Mouse (Mus musculus) small intestine, adult 2 months (tissue): ENCODE data around the gene Nmnat2. TPM values are rescaled to one million over a fixed set of nuclear protein-coding genes. Genes with fewer than 3 reads are reported as not detected.

Experiments
- H3K27ac ChIP-seq: fragments of 200-500 bp; 2 replicates; pipeline ENCODE4 v1.5.1; 2012; ENCODE audit warnings: low read depth, low read length, control low read depth, inconsistent platforms; ENCODE audit not compliant: insufficient read depth
- H3K27me3 ChIP-seq: fragments of 200-500 bp; 2 replicates; pipeline ENCODE4 v1.6.1; 2012; ENCODE audit warnings: mild to moderate bottlenecking, moderate library complexity, low read length, inconsistent platforms; ENCODE audit not compliant: control insufficient read depth, insufficient read depth
- H3K36me3 ChIP-seq: fragments of 200-500 bp; 2 replicates; pipeline ENCODE4 v1.6.1; 2012; ENCODE audit warnings: mild to moderate bottlenecking, low read length, control low read depth, inconsistent platforms; ENCODE audit not compliant: control insufficient read depth, insufficient read depth
- H3K4me1 ChIP-seq: fragments of 200-500 bp; 2 replicates; pipeline ENCODE4 v1.6.1; 2012; ENCODE audit warnings: low read length, inconsistent platforms, mixed read lengths; ENCODE audit not compliant: control insufficient read depth, insufficient read depth, insufficient read length
- H3K4me3 ChIP-seq: fragments of 200-500 bp; 2 replicates; pipeline ENCODE4 v1.5.1; 2012; ENCODE audit warnings: low read depth, mild to moderate bottlenecking, control low read depth, inconsistent platforms, low read length, moderate library complexity
- CTCF ChIP-seq: fragments of 200-500 bp; IDR thresholded peaks from 2 replicates; pipeline ENCODE4 v1.5.1; 2012; ENCODE audit warnings: low read depth, mild to moderate bottlenecking, control low read depth, inconsistent platforms, low read length, moderate library complexity, mixed read lengths; ENCODE audit not compliant: insufficient replicate concordance, insufficient read length; ENCODE audit errors: extremely low read depth
- POLR2A ChIP-seq: fragments of 200-500 bp; IDR thresholded peaks from 2 replicates; pipeline ENCODE4 v1.6.1; 2012; ENCODE audit warnings: low read depth, mild to moderate bottlenecking, control low read depth, inconsistent platforms, low read length, moderate library complexity
- WGBS: fragments of 180-500 bp; shearing (Covaris S2); methylation state at CpG from one replicate; pipeline ENCODE4 v1.1.7; 2018; 5-methylcytosine and 5-hydroxymethylcytosine counted together
- polyA plus RNA-seq: library from polyadenylated mRNA; depleted of rRNA; stranded (reverse); fragments of >200 nt; gene quantifications from 2 replicates; pipeline ENCODE4 v1.2.3, GENCODE M21; 2012; rRNA removed

Nmnat2 gene
- polyA plus RNA-seq, 1 experiment = 0.35 TPM

DNA sequence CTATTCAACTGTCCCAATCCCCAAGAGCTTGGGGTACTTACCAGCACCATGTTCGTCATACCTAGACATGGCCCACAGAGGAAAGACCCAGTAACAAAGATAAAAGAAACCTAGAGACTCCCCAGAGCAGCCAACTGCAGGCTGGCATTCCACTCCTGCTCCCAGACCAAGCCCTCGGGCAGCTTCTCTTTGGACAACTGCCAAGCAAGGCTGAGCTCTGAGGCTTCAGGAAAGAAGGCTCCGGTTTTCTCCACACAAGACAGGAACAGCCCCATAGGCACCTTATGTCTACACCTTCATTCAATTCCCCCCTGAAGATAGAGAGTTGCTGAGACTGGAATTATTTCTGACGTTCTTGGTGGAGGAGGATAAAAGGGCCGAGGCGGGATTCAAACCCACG is 197.8 kb downstream of the Nmnat2 start:
- no peak overlapping the region for H3K27ac ChIP-seq
- H3K36me3 ChIP-seq = no peaks in the 10 kb centered on the region
- no peak for TF ChIP-seq CTCF
- no peak for TF ChIP-seq POLR2A
- 65% methylated on average over 7 of the region's 7 CpGs for WGBS
- H3K4me1 ChIP-seq = no peaks in the 10 kb centered on the region; the same call in 1 of the 2 replicates
- H3K4me3 ChIP-seq = no peak overlapping the region
- H3K27me3 ChIP-seq = no peaks in the 10 kb centered on the region

DNA sequence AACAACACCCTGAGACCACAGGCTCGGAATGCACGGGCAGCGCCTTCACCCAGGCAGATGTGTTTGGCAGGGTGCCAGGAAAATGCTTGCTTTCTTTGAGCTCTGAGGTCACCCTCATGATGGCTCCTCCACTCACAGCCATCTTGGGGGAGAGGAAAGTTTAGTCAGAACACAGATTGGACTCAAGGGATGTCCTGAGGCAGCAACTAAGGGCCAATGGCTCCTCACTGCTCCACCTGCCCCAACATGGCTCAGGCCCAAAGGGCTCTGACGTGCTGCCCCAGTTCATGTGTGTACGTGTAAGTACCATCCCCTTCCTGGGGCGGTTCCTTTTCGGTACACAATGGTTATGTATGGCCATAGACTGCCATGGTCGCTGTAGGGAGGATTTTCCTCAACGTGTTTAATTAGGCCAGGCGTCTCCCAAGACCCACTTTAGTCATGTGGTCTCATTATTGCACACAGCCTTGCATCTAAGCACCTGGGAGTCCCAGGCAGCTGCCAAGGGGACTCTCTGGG is 198.9 kb downstream of the Nmnat2 start:
- Histone ChIP-seq H3K27ac (no peak overlapping the region), H3K36me3 (no peaks in the 10 kb centered on the region), H3K4me1 (no peaks in the 10 kb centered on the region; the same call in 1 of the 2 replicates), H3K27me3 (no peaks in the 10 kb centered on the region), H3K4me3 (no peak overlapping the region)
- 65% methylated on average over 10 of the region's 10 CpGs for WGBS
- TF ChIP-seq CTCF = no peak
- TF ChIP-seq POLR2A = no peak

DNA sequence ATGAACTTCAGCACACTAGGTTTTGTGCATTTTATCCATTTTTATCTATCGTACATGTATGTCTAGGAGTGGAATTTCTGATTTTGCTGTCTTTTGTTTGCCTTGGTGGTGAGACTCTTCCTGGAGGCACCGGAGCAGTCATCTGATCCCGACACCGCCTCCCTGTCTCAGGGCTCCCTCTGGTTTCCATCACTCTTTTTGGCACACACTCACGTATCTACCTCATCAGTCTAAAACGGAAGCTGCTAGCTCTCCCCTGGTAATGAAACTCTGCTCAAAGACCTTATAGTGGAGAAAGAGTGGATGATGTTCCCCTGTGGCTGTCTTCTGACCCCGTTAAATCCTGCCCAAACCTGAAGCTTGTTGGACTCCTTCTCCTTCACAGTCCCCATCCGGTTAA is 200.6 kb downstream of the Nmnat2 start:
- WGBS = 86% methylated on average over 8 of the region's 8 CpGs

DNA sequence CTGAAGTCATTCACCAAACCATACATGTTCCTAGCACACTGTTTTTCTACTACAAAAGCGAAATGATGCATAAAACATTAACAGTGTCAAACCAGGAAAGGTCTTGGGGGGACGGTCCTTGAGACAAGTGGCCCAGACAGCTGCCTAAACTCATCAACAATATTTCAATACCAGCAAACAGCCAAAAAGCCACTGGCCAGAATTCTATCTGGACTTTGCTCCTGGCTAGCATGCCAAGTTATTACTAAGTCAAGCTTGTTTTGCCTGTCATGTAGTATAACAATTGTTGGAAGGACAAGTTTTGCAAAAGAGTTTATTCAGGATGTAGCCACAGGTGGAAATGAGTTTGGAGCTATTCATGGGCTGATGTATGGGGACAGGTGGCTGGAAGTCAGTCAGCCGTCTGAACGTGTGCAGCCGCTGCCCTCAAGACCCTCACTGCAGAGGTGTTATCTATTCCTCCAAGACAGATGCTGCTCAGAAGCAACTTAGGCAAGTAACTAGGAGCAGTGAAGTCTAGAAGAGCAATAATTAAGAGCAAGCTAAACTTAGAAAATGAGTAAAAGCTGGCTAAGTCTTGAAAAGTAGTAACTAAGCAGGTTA is 202.3 kb downstream of the Nmnat2 start:
- Histone ChIP-seq H3K36me3 (no peaks in the 10 kb centered on the region), H3K27ac (no peak overlapping the region), H3K4me1 (no peaks in the 10 kb centered on the region), H3K4me3 (no peak overlapping the region), H3K27me3 (no peaks in the 10 kb centered on the region)
- no peak for TF ChIP-seq POLR2A
- TF ChIP-seq CTCF = no peak
- WGBS = 51% methylated on average over 5 of the region's 5 CpGs

More for the DNA sequence above, 200.6 kb downstream of the Nmnat2 start:
- H3K36me3 ChIP-seq = no peaks in the 10 kb centered on the region
- no peak overlapping the region for H3K27ac ChIP-seq
- H3K4me1 ChIP-seq = no peaks in the 10 kb centered on the region; the same call in 1 of the 2 replicates
- H3K4me3 ChIP-seq = no peak overlapping the region
- TF ChIP-seq CTCF (no peak), POLR2A (no peak)
- no peaks in the 10 kb centered on the region for H3K27me3 ChIP-seq

DNA sequence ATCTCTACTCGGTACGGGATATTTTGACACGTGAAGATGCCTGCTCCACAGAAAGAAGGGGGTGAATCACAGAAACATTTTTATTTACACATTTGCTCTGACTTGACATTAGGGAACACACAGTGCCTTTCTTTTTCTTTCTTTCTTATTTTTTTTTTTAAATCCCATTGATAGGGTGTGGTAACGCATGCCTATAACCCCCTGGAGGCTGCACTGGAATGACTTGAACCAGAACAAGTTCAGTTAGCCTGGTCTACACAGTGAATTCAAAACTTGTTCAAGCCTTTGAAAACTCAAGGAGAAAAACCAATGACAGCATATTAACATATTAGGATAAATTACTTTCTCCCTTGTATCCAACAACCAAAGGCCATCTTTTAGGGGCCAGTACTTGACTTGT is 204.3 kb downstream of the Nmnat2 start:
- 94% methylated on average over 4 of the region's 4 CpGs for WGBS
- no peaks in the 10 kb centered on the region for H3K27me3 ChIP-seq

DNA sequence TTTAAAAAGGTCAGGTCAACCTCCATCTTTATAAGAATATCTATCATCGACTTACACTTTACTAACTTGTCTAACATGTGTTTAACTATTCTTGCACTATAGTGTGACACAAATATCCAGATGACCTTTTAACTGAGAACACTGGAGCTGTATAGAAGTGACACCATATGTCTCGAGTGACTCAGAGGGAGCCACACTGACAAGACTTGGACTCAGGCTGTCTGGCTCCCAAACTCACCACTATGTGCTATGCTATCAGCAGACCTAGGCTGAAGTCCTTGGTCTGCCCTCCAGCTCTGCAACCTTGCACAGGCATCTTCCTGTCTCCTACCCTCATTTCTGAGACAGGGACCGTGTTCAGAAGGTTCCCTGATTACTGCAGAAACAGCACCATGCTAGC is 209.0 kb downstream of the Nmnat2 start:
- TF ChIP-seq POLR2A (no peak), CTCF (no peak)
- Histone ChIP-seq H3K27ac (no peak overlapping the region), H3K4me1 (no peaks in the 10 kb centered on the region), H3K4me3 (no peak overlapping the region), H3K27me3 (no peaks in the 10 kb centered on the region), H3K36me3 (no peaks in the 10 kb centered on the region)
- 86% methylated on average over 3 of the region's 3 CpGs for WGBS

More for the DNA sequence above, 204.3 kb downstream of the Nmnat2 start:
- no peak for TF ChIP-seq CTCF
- no peak for TF ChIP-seq POLR2A
- no peak overlapping the region for H3K4me3 ChIP-seq
- no peaks in the 10 kb centered on the region for H3K36me3 ChIP-seq
- H3K27ac ChIP-seq = no peak overlapping the region
- H3K4me1 ChIP-seq = no peaks in the 10 kb centered on the region

DNA sequence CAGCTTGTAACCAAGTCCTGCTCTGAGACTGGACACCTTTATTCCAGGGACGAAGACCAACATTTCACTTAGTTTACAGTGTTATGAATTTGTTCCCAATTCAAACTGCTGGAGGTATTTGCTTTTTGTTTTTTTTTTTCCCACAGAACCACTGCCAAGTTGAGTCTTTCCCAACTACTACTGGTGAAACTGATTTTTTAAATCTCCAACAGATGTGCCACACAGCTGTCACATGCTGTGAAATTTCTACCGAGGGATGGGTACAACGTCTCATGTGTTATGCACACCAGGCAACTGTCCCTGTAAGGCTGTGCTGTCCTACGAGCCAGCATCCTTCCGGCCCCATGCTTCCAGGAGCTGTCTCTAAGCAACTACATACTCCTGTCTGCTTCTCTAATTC is 213.5 kb downstream of the Nmnat2 start:
- Histone ChIP-seq H3K27ac (no peak overlapping the region), H3K27me3 (no peaks in the 10 kb centered on the region), H3K4me1 (no peaks in the 10 kb centered on the region), H3K4me3 (no peak overlapping the region), H3K36me3 (no peaks in the 10 kb centered on the region)
- no peak for TF ChIP-seq CTCF
- no peak for TF ChIP-seq POLR2A
- WGBS = 83% methylated on average over 5 of the region's 5 CpGs

Other genes with a start within 250 kb of the Nmnat2 start
- gene Apobec4, start 204.4 kb upstream of the Nmnat2 start, polyA plus RNA-seq = not detected in 2 replicates
- gene Rgl1, start 188.6 kb upstream of the Nmnat2 start, polyA plus RNA-seq = 1.8 and 3.3 TPM in 2 replicates
- gene Arpc5, start 188.5 kb upstream of the Nmnat2 start, polyA plus RNA-seq = 76.3 and 102 TPM in 2 replicates
- gene Ncf2, start 154.8 kb upstream of the Nmnat2 start, polyA plus RNA-seq = 3.0 and 5.4 TPM in 2 replicates
- 11.1 and 23.5 TPM in 2 replicates for gene Smg7, start 52.3 kb upstream of the Nmnat2 start, polyA plus RNA-seq
- 6.3 and 8.7 TPM in 2 replicates for gene Lamc2, start 231.5 kb downstream of the Nmnat2 start, polyA plus RNA-seq